15 mouse cellular contexts compared by ENCODE assay signal in genomic region chr1:105564289-105564688, GRCm38 (mm10).
"Had no signal": no experiment of that assay in that cellular context is flagged by ENCODE, and none has a peak within 500 bp of the region (broad histone marks: within the 10 kb centered on the region; RNA-seq: fewer than 3 reads in every experiment).

No protein-coding gene starts in this region.

- H3K9me3 ChIP-seq: kidney, embryonic 15.5 days; limb, embryonic 10.5 days; midbrain, embryonic 12.5 days; neural tube, embryonic 15.5 days had no signal

- H3K4me1 ChIP-seq: kidney, embryonic 15.5 days; limb, embryonic 10.5 days; megakaryocyte, embryonic 14.5 days; midbrain, embryonic 12.5 days; neural tube, embryonic 15.5 days had no signal

- DNase-seq: kidney, adult 2 months; kidney, postnatal 14 days; lung, postnatal 4 days; right cerebral cortex, adult 18-20 months; right cerebral cortex, postnatal 25 days; thymus, postnatal 4 days had no signal

- H3K4me3 ChIP-seq: kidney, embryonic 15.5 days; left cerebral cortex, adult 2 months; limb, embryonic 10.5 days; megakaryocyte, embryonic 14.5 days; midbrain, embryonic 12.5 days; myocyte; neural tube, embryonic 15.5 days had no signal

- H3K27ac ChIP-seq: kidney, embryonic 15.5 days; left cerebral cortex, adult 2 months; limb, embryonic 10.5 days; midbrain, embryonic 12.5 days; neural tube, embryonic 15.5 days; stomach, postnatal 0 days had no signal

- ATAC-seq: lung, postnatal 0 days had no signal

- H3K4me2 ChIP-seq: kidney, embryonic 15.5 days; midbrain, embryonic 12.5 days; neural tube, embryonic 15.5 days had no signal

- H3K9ac ChIP-seq: kidney, embryonic 15.5 days; midbrain, embryonic 12.5 days; neural tube, embryonic 15.5 days had no signal

- H3K27me3 ChIP-seq: kidney, embryonic 15.5 days; megakaryocyte, embryonic 14.5 days; midbrain, embryonic 12.5 days; neural tube, embryonic 15.5 days had no signal
